Mouse (Mus musculus) CH12.LX (cell line): ENCODE measurements around the gene Onecut3. TPM values are rescaled to one million over a fixed set of nuclear protein-coding genes. Genes with fewer than 3 reads are reported as not detected.

ENCODE experiments used
- DNase-seq: peaks from one replicate; pipeline ENCODE4 v3.0.0-alpha.2; 2013; ENCODE audit errors: extremely low read depth
- H3K27ac ChIP-seq: 2 replicates; pipeline ENCODE4 v1.5.1; 2012; ENCODE audit warnings: low read depth, mild to moderate bottlenecking, control low read depth, moderate library complexity; ENCODE audit not compliant: insufficient read depth
- H3K27me3 ChIP-seq: replicated peaks from 2 replicates; pipeline ENCODE3; 2012; ENCODE audit warnings: inconsistent platforms
- H3K36me3 ChIP-seq, 2 experiments: replicated peaks in 1 of 2; 2 replicates each; pipeline versions ENCODE3 to v1.6.1; 2012; ENCODE audit warnings: inconsistent platforms in 1 of 2, low read length in 1 of 2, mild to moderate bottlenecking in 1 of 2, mixed read lengths in 1 of 2, moderate library complexity in 1 of 2; ENCODE audit not compliant: control insufficient read depth in 1 of 2, insufficient read depth in 1 of 2
- H3K4me1 ChIP-seq, 2 experiments: 2 replicates each; pipeline ENCODE4 v1.6.1; 2012; ENCODE audit warnings: inconsistent platforms in 1 of 2, moderate library complexity in 1 of 2; ENCODE audit not compliant: insufficient read depth in 2 of 2, control insufficient read depth in 1 of 2
- H3K4me2 ChIP-seq: 2 replicates; pipeline ENCODE4 v1.6.1; 2012; ENCODE audit warnings: low read depth, mild to moderate bottlenecking, control low read depth; ENCODE audit not compliant: poor library complexity, insufficient read depth, severe bottlenecking
- H3K4me3 ChIP-seq, 3 experiments: fragments of 150-350 bp in 1 of 3; sonication (generic) in 1 of 3; replicated peaks in 1 of 3; 2 replicates each; pipeline versions ENCODE3 to v1.5.1; 2011 to 2012; ENCODE audit warnings: low read depth in 2 of 3, low read length in 2 of 3, mild to moderate bottlenecking in 2 of 3, moderate library complexity in 2 of 3, control low read depth in 1 of 3, improper control_type of control experiment in 1 of 3, inconsistent platforms in 1 of 3, mixed read lengths in 1 of 3; ENCODE audit not compliant: poor library complexity in 1 of 3
- H3K79me2 ChIP-seq: replicated peaks from 2 replicates; pipeline ENCODE4 v1.6.1; 2012; ENCODE audit warnings: mild to moderate bottlenecking, moderate library complexity; ENCODE audit not compliant: control insufficient read depth, poor library complexity, insufficient read depth, severe bottlenecking; ENCODE audit errors: extremely low read depth
- H3K9ac ChIP-seq: 2 replicates; pipeline ENCODE4 v1.6.1; 2012; ENCODE audit warnings: low read depth, mild to moderate bottlenecking, control low read depth, moderate library complexity; ENCODE audit not compliant: insufficient read depth
- H3K9me3 ChIP-seq: replicated peaks from 2 replicates; pipeline ENCODE3; 2012; ENCODE audit warnings: low read length, inconsistent platforms, mixed read lengths
- BHLHE40 ChIP-seq: IDR thresholded peaks from 2 replicates; pipeline ENCODE4 v1.6.1; 2011; ENCODE audit warnings: mild to moderate bottlenecking, low read depth, low read length, improper control_type of control experiment
- CHD1 ChIP-seq: IDR thresholded peaks from 2 replicates; pipeline ENCODE4 v1.6.1; 2012; ENCODE audit warnings: low read depth, low read length, improper control_type of control experiment, inconsistent platforms
- CHD2 ChIP-seq: IDR thresholded peaks from 2 replicates; pipeline ENCODE4 v1.6.1; 2011; ENCODE audit warnings: low read length, improper control_type of control experiment
- CTCF ChIP-seq, 2 experiments: IDR thresholded peaks in 1 of 2; conservative IDR thresholded peaks in 1 of 2; 2 replicates each; pipeline ENCODE4 v1.5.1; 2011 to 2012; ENCODE audit warnings: low read depth in 2 of 2, low read length in 2 of 2, improper control_type of control experiment in 1 of 2, inconsistent platforms in 1 of 2, mild to moderate bottlenecking in 1 of 2, moderate library complexity in 1 of 2
- E2F4 ChIP-seq: IDR thresholded peaks from 2 replicates; pipeline ENCODE4 v1.6.1; 2011; ENCODE audit warnings: low read depth, low read length, improper control_type of control experiment; ENCODE audit not compliant: insufficient replicate concordance
- ELF1 ChIP-seq: IDR thresholded peaks from 2 replicates; pipeline ENCODE4 v1.6.1; 2014; ENCODE audit warnings: low read depth, mild to moderate bottlenecking, inconsistent platforms, low read length, improper control_type of control experiment
- ETS1 ChIP-seq: conservative IDR thresholded peaks from 2 replicates; pipeline ENCODE4 v1.6.1; 2012; ENCODE audit warnings: low read depth, mild to moderate bottlenecking, inconsistent platforms, low read length, improper control_type of control experiment, moderate library complexity
- GABPA ChIP-seq: IDR thresholded peaks from 2 replicates; pipeline ENCODE4 v1.6.1; 2012; ENCODE audit warnings: low read depth, low read length, improper control_type of control experiment, inconsistent platforms; ENCODE audit not compliant: insufficient replicate concordance
- HCFC1 ChIP-seq: IDR thresholded peaks from 2 replicates; pipeline ENCODE4 v1.6.1; 2012; ENCODE audit warnings: low read depth, mild to moderate bottlenecking, inconsistent platforms, low read length, improper control_type of control experiment
- JUN ChIP-seq: IDR thresholded peaks from 2 replicates; pipeline ENCODE4 v1.6.1; 2011; ENCODE audit warnings: low read depth, mild to moderate bottlenecking, low read length, improper control_type of control experiment, moderate library complexity; ENCODE audit not compliant: insufficient read depth
- JUND ChIP-seq: conservative IDR thresholded peaks from 2 replicates; pipeline ENCODE4 v1.6.1; 2011; ENCODE audit warnings: low read depth, low read length, improper control_type of control experiment
- KAT2A ChIP-seq: IDR thresholded peaks from 2 replicates; pipeline ENCODE4 v1.6.1; 2012; ENCODE audit warnings: low read length, improper control_type of control experiment, inconsistent platforms; ENCODE audit not compliant: insufficient replicate concordance
- MAFK ChIP-seq: IDR thresholded peaks from 2 replicates; pipeline ENCODE4 v1.6.1; 2011; ENCODE audit warnings: low read length, improper control_type of control experiment; ENCODE audit not compliant: insufficient replicate concordance
- MAX ChIP-seq: IDR thresholded peaks from 2 replicates; pipeline ENCODE4 v1.6.1; 2011; ENCODE audit warnings: low read length, improper control_type of control experiment
- MAZ ChIP-seq: IDR thresholded peaks from 2 replicates; pipeline ENCODE4 v1.6.1; 2012; ENCODE audit warnings: low read depth, mild to moderate bottlenecking, inconsistent platforms, low read length, improper control_type of control experiment, moderate library complexity
- MXI1 ChIP-seq: IDR thresholded peaks from 2 replicates; pipeline ENCODE4 v1.6.1; 2011; ENCODE audit warnings: mild to moderate bottlenecking, low read depth, low read length, improper control_type of control experiment
- MYC ChIP-seq: IDR thresholded peaks from 2 replicates; pipeline ENCODE4 v1.6.1; 2011; ENCODE audit warnings: low read depth, mild to moderate bottlenecking, improper control_type of control experiment, low read length
- NELFE ChIP-seq: IDR thresholded peaks from 2 replicates; pipeline ENCODE4 v1.6.1; 2011; ENCODE audit warnings: low read depth, low read length, improper control_type of control experiment
- NRF1 ChIP-seq: IDR thresholded peaks from 2 replicates; pipeline ENCODE4 v1.6.1; 2014; ENCODE audit warnings: low read depth, mild to moderate bottlenecking, inconsistent platforms, low read length, improper control_type of control experiment, moderate library complexity
- POLR2AphosphoS2 ChIP-seq: IDR thresholded peaks from 2 replicates; pipeline ENCODE4 v1.6.1; 2011; ENCODE audit warnings: low read depth, low read length, improper control_type of control experiment
- RCOR1 ChIP-seq: conservative IDR thresholded peaks from 2 replicates; pipeline ENCODE4 v1.6.1; 2012; ENCODE audit warnings: low read depth, mild to moderate bottlenecking, inconsistent platforms, low read length, improper control_type of control experiment
- SIN3A ChIP-seq: IDR thresholded peaks from 2 replicates; pipeline ENCODE4 v1.6.1; 2012; ENCODE audit warnings: low read length, improper control_type of control experiment, inconsistent platforms
- SMC3 ChIP-seq: IDR thresholded peaks from 2 replicates; pipeline ENCODE4 v1.6.1; 2011; ENCODE audit warnings: low read depth, low read length, improper control_type of control experiment
- TBP ChIP-seq: conservative IDR thresholded peaks from 2 replicates; pipeline ENCODE4 v1.6.1; 2011; ENCODE audit warnings: low read depth, low read length, improper control_type of control experiment
- UBTF ChIP-seq: IDR thresholded peaks from 2 replicates; pipeline ENCODE4 v1.6.1; 2012; ENCODE audit warnings: low read depth, mild to moderate bottlenecking, inconsistent platforms, low read length, improper control_type of control experiment, moderate library complexity
- USF1 ChIP-seq: IDR thresholded peaks from 2 replicates; pipeline ENCODE4 v1.6.1; 2014; ENCODE audit warnings: low read depth, mild to moderate bottlenecking, inconsistent platforms, low read length, improper control_type of control experiment
- USF2 ChIP-seq: conservative IDR thresholded peaks from 2 replicates; pipeline ENCODE4 v1.6.1; 2011; ENCODE audit warnings: low read depth, low read length, improper control_type of control experiment
- ZKSCAN1 ChIP-seq: IDR thresholded peaks from 2 replicates; pipeline ENCODE4 v1.6.1; 2012; ENCODE audit warnings: low read depth, inconsistent platforms, low read length, improper control_type of control experiment, borderline replicate concordance
- ZNF384 ChIP-seq: IDR thresholded peaks from 2 replicates; pipeline ENCODE4 v1.6.1; 2012; ENCODE audit warnings: low read depth, low read length, improper control_type of control experiment, inconsistent platforms
- dilution Hi-C: fragments of 300-500 bp; cut with MboI; formaldehyde crosslinking; loops from 2 replicates; pipeline ENCODE4 v1.14.3; 2020; ENCODE audit warnings: low sequenced_read_pairs; ENCODE audit not compliant: extremely low pct_unique_long_range_greater_than_20kb, extremely low pct_ligation_motif_present
- in situ Hi-C: fragments of 300-500 bp; cut with MboI; formaldehyde crosslinking; loops from 3 replicates; pipeline ENCODE4 v1.14.3; 2019; ENCODE audit warnings: low sequenced_read_pairs, low pct_ligation_motif_present, low pct_unique_long_range_greater_than_20kb, mixed read lengths
- polyA plus RNA-seq: library from polyadenylated mRNA; unstranded; fragments of >175 nt; gene quantifications from 2 replicates; pipeline ENCODE4 v1.2.1, GENCODE M21; 2012; ENCODE audit warnings: low read depth; ENCODE audit not compliant: insufficient read length
- total RNA-seq, 2 experiments: library from RNA; depleted of rRNA; stranded (reverse); fragments of 300-350 nt in 1 of 2; fragments of >200 nt in 1 of 2; gene quantifications; 2 replicates each; pipeline ENCODE4 v1.2.3; 2012 to 2014

Gene Onecut3
- total and polyA plus RNA-seq, 3 experiments, result not detected

DNA sequence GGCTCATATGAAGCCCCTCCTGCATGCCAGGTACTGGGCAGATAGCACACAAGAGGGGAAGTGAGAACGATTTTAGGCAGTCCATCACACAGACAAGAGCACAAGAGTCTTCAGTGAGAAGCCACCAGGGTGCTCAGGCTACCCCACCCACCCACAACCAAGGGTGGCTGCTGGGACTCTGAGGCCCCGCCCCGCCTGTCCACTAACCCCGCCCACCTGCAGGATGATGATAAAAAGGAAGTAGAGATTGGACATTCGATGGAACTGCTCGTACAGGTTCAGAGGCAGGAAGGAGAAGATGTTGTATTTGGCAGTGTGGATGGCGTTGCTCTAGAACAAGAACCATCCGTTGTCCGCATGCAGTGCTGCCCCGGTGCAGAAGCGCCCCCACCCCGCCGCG is 40.4 kb downstream of the Onecut3 start:
- Histone ChIP-seq H3K27ac (no peak overlapping the region), H3K4me2 (0 out of 2 replicates have a peak overlapping the region, but pooled peaks have one; percentile 7), H3K4me3 (peak overlapping the region in 1 of 3 experiments; percentile 20), H3K9ac (no peak overlapping the region), H3K27me3 (peaks cover 11% of the 10 kb centered on the region), H3K79me2 (no peaks in the 10 kb centered on the region), H3K9me3 (no peaks in the 10 kb centered on the region), H3K36me3 (no peaks in the 10 kb centered on the region), H3K4me1 (peaks cover 21 to 54% of the 10 kb centered on the region in 2 experiments)
- in situ Hi-C loops (no loop called here), dilution Hi-C loops (no loop called here)
- peak; percentile 42 for DNase-seq
- TF ChIP-seq SIN3A, result no peak
- no peak for TF ChIP-seq CHD1
- TF ChIP-seq MXI1, result no peak
- no peak for TF ChIP-seq MAX
- TF ChIP-seq CHD2, result no peak
- TF ChIP-seq ZNF384, result no peak
- no peak for TF ChIP-seq MYC
- TF ChIP-seq JUND, result no peak
- no peak for TF ChIP-seq BHLHE40
- TF ChIP-seq USF2, result no peak
- no peak for TF ChIP-seq E2F4
- no peak for TF ChIP-seq KAT2A
- TF ChIP-seq MAFK, result no peak
- TF ChIP-seq CTCF (conservative IDR thresholded peaks at IDR 0.05 in 1 of 2, IDR thresholded peaks at IDR 0.05 in 1 of 2; ENCODE audit: low read depth in 2 of 2, low read length in 2 of 2), result no peak
- no peak for TF ChIP-seq HCFC1
- TF ChIP-seq POLR2AphosphoS2, result no peak
- no peak for TF ChIP-seq USF1
- TF ChIP-seq UBTF, result no peak

DNA sequence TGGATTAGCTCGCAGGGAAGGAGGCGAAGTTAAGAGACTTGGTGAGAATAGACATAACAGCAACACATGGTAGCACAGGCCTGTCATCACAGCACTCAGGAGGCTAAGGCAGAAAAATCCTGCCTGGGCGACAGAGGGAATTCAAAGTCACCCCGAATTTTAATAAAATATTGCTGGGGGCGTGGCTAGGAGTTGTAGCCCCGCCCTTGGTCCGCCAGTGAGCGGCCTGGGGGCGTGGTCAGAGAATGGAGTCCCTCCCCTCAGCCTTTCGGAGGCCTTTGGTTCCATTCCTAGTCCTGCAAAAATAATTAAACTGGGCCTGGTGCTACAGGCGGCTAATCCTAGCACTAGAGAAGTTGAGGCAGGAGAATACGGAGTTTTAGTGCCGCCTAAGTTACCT is 41.1 kb downstream of the Onecut3 start:
- H3K4me2 ChIP-seq, result peak overlapping the region; percentile 7; the same call in 1 of the 2 replicates
- no peak overlapping the region for H3K9ac ChIP-seq
- TF ChIP-seq ZNF384 (no peak), USF2 (no peak), GABPA (no peak), ZKSCAN1 (no peak), ETS1 (no peak), MXI1 (no peak), HCFC1 (no peak), ELF1 (no peak), NELFE (no peak), SIN3A (no peak), TBP (no peak), MAFK (no peak), RCOR1 (no peak), SMC3 (no peak), NRF1 (no peak), JUN (no peak), USF1 (no peak), MAZ (no peak)
- H3K9me3 ChIP-seq, result no peaks in the 10 kb centered on the region
- no peak for DNase-seq
- H3K79me2 ChIP-seq, result no peaks in the 10 kb centered on the region
- dilution Hi-C loops, result no loop called here
- in situ Hi-C loops, result no loop called here
- H3K27ac ChIP-seq, result no peak overlapping the region
- H3K4me1 ChIP-seq, result peaks cover 21 to 54% of the 10 kb centered on the region in 2 experiments
- peak overlapping the region in 1 of 3 experiments; percentile 20 for H3K4me3 ChIP-seq
- H3K36me3 ChIP-seq, result peaks cover 0 to 4% of the 10 kb centered on the region in 2 experiments
- H3K27me3 ChIP-seq, result peaks cover 10% of the 10 kb centered on the region
